Mouse (Mus musculus) E14TG2a.4 (cell line): Measurements from ENCODE around the gene Syngr1.
A peak's percentile ranks its signal among the peaks of the same experiment; 100 is the strongest.
"Not testable (repeated sequence)": the region's sequence is repeated elsewhere in the genome, so short reads cannot be mapped to it uniquely, and the experiment has no call there.

Experiments
- H3K27me3 ChIP-seq: 2 replicates; pipeline ENCODE4 v1.6.1; 2014; ENCODE audit warnings: low read length, control low read depth; ENCODE audit not compliant: insufficient read depth
- H3K36me3 ChIP-seq: 2 replicates; pipeline ENCODE4 v1.6.1; 2014; ENCODE audit warnings: low read length, control low read depth; ENCODE audit not compliant: insufficient read depth
- H3K4me1 ChIP-seq: replicated peaks from 2 replicates; pipeline ENCODE4 v1.6.1; 2014; ENCODE audit warnings: low read depth, low read length, control low read depth
- H3K4me3 ChIP-seq: replicated peaks from 2 replicates; pipeline ENCODE4 v1.5.1; 2014; ENCODE audit warnings: mild to moderate bottlenecking, low read length
- H3K9me3 ChIP-seq: 2 replicates; pipeline ENCODE4 v1.6.1; 2014; ENCODE audit warnings: low read length, control low read depth
- CTCF ChIP-seq: conservative IDR thresholded peaks from 2 replicates; pipeline ENCODE4 v1.5.1; 2014; ENCODE audit warnings: low read length
- NANOG ChIP-seq: IDR thresholded peaks from 2 replicates; pipeline ENCODE4 v1.6.1; 2014; ENCODE audit warnings: borderline replicate concordance, low read length, mixed read lengths
- POU5F1 ChIP-seq: IDR thresholded peaks from 2 replicates; pipeline ENCODE4 v1.6.1; 2014; ENCODE audit warnings: low read length, borderline replicate concordance

Syngr1 gene

GRCm38 (mm10) chr15:80121721-80122325 is 30.7 kb downstream of the Syngr1 start:
- Histone ChIP-seq H3K4me3 (no peak overlapping the region), H3K9me3 (no peaks in the 10 kb centered on the region), H3K27me3 (no peaks in the 10 kb centered on the region), H3K36me3 (0 out of 2 replicates have a peak, but pooled peaks cover 5% of the 10 kb centered on the region), H3K4me1 (peaks cover 29% of the 10 kb centered on the region)
- no peak for TF ChIP-seq CTCF
- no peak for TF ChIP-seq POU5F1
- TF ChIP-seq NANOG = no peak

DNA sequence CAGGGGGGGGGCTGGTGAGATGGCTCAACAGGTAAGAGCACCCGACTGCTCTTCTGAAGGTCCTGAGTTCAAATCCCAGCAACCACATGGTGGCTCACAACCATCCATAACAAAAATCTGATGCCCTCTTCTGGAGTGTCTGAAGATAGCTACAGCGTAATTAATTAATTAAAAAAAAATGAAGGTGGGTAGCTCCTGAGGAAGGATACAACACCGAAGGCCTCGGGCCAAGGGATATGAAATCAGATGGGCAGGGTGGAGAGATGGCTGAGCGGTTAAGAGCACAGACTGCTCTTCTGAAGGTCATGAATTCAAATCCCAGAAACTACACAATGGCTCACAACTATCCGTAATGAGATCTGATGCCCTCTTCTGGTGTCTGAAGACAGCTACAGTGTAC is 31.3 kb downstream of the Syngr1 start:
- not testable (repeated sequence) for H3K36me3 ChIP-seq, H3K4me3 ChIP-seq, H3K27me3 ChIP-seq, H3K9me3 ChIP-seq
- peaks cover 26% of the 10 kb centered on the region for H3K4me1 ChIP-seq

GRCm38 (mm10) chr15:80124651-80125050 is 33.5 kb downstream of the Syngr1 start:
- peaks cover 31% of the 10 kb centered on the region for H3K4me1 ChIP-seq
- no peaks in the 10 kb centered on the region for H3K9me3 ChIP-seq
- H3K27me3 ChIP-seq = no peaks in the 10 kb centered on the region
- H3K4me3 ChIP-seq = no peak overlapping the region
- H3K36me3 ChIP-seq = 0 out of 2 replicates have a peak, but pooled peaks cover 5% of the 10 kb centered on the region
- TF ChIP-seq NANOG = no peak
- no peak for TF ChIP-seq CTCF
- TF ChIP-seq POU5F1 = no peak

DNA sequence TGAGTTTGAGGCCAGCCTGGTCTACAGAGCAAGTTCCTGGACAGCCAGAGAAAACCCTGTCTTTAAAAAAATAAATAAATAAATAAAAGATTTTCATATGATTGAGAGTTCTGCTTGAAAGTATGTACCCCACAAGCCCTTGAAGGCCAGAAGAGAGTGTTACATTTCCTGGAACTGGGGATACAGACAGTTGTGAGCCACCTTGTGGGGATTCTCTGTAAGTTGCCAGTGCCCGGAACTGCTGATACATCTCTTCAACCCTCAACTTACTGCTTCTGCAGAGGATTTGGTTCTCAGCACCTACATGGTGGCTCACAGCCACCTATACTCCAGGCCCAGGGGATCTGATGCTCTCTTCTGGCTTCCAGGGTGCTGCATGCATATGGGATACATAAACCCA is 36.1 kb downstream of the Syngr1 start:
- no peaks in the 10 kb centered on the region for H3K9me3 ChIP-seq
- H3K4me1 ChIP-seq = peaks cover 53% of the 10 kb centered on the region
- H3K27me3 ChIP-seq = no peaks in the 10 kb centered on the region
- no peak overlapping the region for H3K4me3 ChIP-seq
- TF ChIP-seq POU5F1 = no peak
- TF ChIP-seq NANOG = no peak
- no peak for TF ChIP-seq CTCF
- no peaks in the 10 kb centered on the region for H3K36me3 ChIP-seq

GRCm38 (mm10) chr15:80129982-80130381 is 38.8 kb downstream of the Syngr1 start:
- no peak overlapping the region for H3K4me3 ChIP-seq
- peaks cover 5% of the 10 kb centered on the region for H3K36me3 ChIP-seq
- no peaks in the 10 kb centered on the region for H3K9me3 ChIP-seq
- H3K4me1 ChIP-seq = peaks cover 65% of the 10 kb centered on the region
- TF ChIP-seq NANOG = no peak
- TF ChIP-seq POU5F1 = no peak
- no peak for TF ChIP-seq CTCF
- no peaks in the 10 kb centered on the region for H3K27me3 ChIP-seq

DNA sequence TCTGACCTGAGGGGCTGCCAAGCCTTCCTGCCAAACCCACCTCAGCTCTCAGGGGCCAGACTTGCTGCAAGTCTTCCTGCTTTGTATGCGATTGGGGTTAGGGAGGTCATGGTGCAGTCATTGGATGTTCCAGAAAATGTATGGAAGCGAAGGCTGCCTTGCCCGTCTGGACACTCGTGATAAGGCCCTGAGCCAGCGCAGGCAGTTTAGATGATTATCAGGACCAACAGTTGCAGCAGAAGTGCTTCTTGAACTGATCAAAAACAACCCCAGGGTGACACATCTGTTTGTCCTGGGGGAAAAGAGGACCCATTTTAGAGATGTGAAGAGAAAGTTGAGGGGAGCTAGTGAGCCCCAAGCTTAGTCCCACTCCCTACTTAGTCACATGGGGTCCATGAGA is 39.6 kb downstream of the Syngr1 start:
- Histone ChIP-seq H3K27me3 (no peaks in the 10 kb centered on the region), H3K36me3 (peaks cover 8% of the 10 kb centered on the region), H3K4me3 (no peak overlapping the region), H3K9me3 (no peaks in the 10 kb centered on the region), H3K4me1 (peaks cover 67% of the 10 kb centered on the region)
- TF ChIP-seq NANOG (no peak), CTCF (no peak), POU5F1 (no peak)

- Histone ChIP-seq H3K4me1 (peaks cover 74% of the 10 kb centered on the region), H3K4me3 (no peak overlapping the region), H3K27me3 (no peaks in the 10 kb centered on the region), H3K36me3 (peaks cover 14% of the 10 kb centered on the region), H3K9me3 (no peaks in the 10 kb centered on the region)
- TF ChIP-seq NANOG (no peak), POU5F1 (no peak), CTCF (no peak)
Observed at GRCm38 (mm10) chr15:80131421-80131820, 40.3 kb downstream of the Syngr1 start.

- no peaks in the 10 kb centered on the region for H3K9me3 ChIP-seq
- TF ChIP-seq CTCF = no peak
- no peak for TF ChIP-seq POU5F1
- TF ChIP-seq NANOG = no peak
- H3K4me3 ChIP-seq = peak overlapping the region; percentile 90
- peaks cover 23% of the 10 kb centered on the region for H3K36me3 ChIP-seq
- H3K27me3 ChIP-seq = no peaks in the 10 kb centered on the region
- H3K4me1 ChIP-seq = peaks cover 82% of the 10 kb centered on the region
Observed at GRCm38 (mm10) chr15:80132452-80132851, 41.3 kb downstream of the Syngr1 start.

DNA sequence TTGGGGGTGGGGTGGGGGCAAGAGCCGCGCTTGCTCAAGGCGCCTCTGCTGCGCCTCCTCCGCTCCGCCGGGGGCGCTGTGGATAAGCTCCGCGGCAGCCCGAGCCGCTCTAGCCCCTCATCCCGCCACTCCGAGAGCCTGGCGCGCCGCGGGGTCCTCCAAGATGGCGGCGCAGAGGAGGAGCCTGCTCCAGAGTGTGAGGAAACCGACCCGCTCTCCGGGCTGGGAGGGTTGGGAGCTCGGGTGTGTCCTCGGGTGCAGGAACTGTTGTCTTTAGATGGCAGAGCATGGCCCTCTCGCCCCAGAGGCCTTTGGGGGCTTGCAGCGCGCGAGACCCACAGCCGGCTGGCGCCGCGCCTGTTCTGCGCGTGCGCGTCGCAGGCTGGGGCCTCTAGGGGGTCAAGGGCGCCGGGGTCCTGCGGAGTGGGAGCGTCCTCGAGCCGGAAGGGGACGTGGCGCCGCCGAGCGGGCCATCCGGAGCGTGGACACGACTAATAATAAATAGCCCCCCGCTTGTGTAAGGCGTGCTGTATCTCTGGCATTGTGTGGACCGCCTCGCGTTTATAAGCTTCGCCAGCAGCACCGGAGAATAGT is 42.0 kb downstream of the Syngr1 start, which contains the start of gene Tab1:
Gene Tab1, plus strand, starts transcription at position 135 of the 594 bp plus-strand sequence.
- H3K27me3 ChIP-seq = no peaks in the 10 kb centered on the region
- H3K9me3 ChIP-seq = no peaks in the 10 kb centered on the region
- no peak for TF ChIP-seq NANOG
- no peak for TF ChIP-seq CTCF
- no peak for TF ChIP-seq POU5F1
- H3K4me1 ChIP-seq = peaks cover 87% of the 10 kb centered on the region
- peak within 1 kb of the TSS; percentile 90 for H3K4me3 ChIP-seq
- peaks cover 27% of the 10 kb centered on the region for H3K36me3 ChIP-seq
